Mouse (Mus musculus) midbrain, embryonic 14.5 days (tissue): Measurements from ENCODE around the gene Adgrg1. TPM values are rescaled to one million over a fixed set of nuclear protein-coding genes. Genes with fewer than 3 reads are reported as not detected.

Experiments used
- ATAC-seq: fragments of 200-750 bp; cut with Nextera tagmentation; 2 replicates; pipeline ENCODE4 v1.8.0; 2017; ENCODE audit warnings: moderate number of reproducible peaks, moderate library complexity; ENCODE audit not compliant: low FRiP score, low TSS enrichment
- DNase-seq: peaks from one replicate; pipeline ENCODE4 v3.0.0-alpha.2; 2015
- H3K27ac ChIP-seq: fragments of 300-500 bp; sonication (generic); replicated peaks from 2 replicates; pipeline ENCODE4 v1.5.1; 2014; ENCODE audit warnings: mild to moderate bottlenecking, low read depth, low read length, moderate library complexity
- H3K27me3 ChIP-seq: fragments of 300-500 bp; sonication (generic); 2 replicates; pipeline ENCODE4 v1.6.1; 2014; ENCODE audit warnings: low read length, control low read depth, mixed read lengths; ENCODE audit not compliant: control insufficient read depth, insufficient read depth
- H3K36me3 ChIP-seq: fragments of 300-500 bp; sonication (generic); 2 replicates; pipeline ENCODE4 v1.6.1; 2014; ENCODE audit warnings: low read length, control low read depth; ENCODE audit not compliant: control insufficient read depth, insufficient read depth
- H3K4me1 ChIP-seq: fragments of 300-500 bp; sonication (generic); 2 replicates; pipeline ENCODE4 v1.6.1; 2014; ENCODE audit warnings: mild to moderate bottlenecking, antibody characterized with exemption, low read length, control low read depth; ENCODE audit not compliant: control insufficient read depth, insufficient read depth
- H3K4me2 ChIP-seq: fragments of 300-500 bp; sonication (generic); 2 replicates; pipeline ENCODE4 v1.6.1; 2014; ENCODE audit warnings: mild to moderate bottlenecking, low read length, moderate library complexity
- H3K4me3 ChIP-seq: fragments of 300-500 bp; sonication (generic); replicated peaks from 2 replicates; pipeline ENCODE4 v1.5.1; 2014; ENCODE audit warnings: low read depth, low read length
- H3K9ac ChIP-seq: fragments of 300-500 bp; sonication (generic); replicated peaks from 2 replicates; pipeline ENCODE4 v1.6.1; 2014; ENCODE audit warnings: mild to moderate bottlenecking, low read length, moderate library complexity
- H3K9me3 ChIP-seq: fragments of 300-500 bp; sonication (generic); 2 replicates; pipeline ENCODE4 v1.6.1; 2016; ENCODE audit warnings: low read length, control low read depth, mixed read lengths; ENCODE audit not compliant: control insufficient read depth
- WGBS: fragments of 180-500 bp; shearing (Covaris S2); extraction: QIAGEN DNeasy Blood & Tissue Kit; methylation state at CpG from one replicate; pipeline ENCODE4 v1.1.7; 2014; 5-methylcytosine and 5-hydroxymethylcytosine counted together
- polyA plus RNA-seq: library from polyadenylated mRNA; unstranded; fragments of >200 nt; fragmentation: Nextera tagmentation; extraction: Ambion mirVana; gene quantifications from 2 replicates; pipeline ENCODE4 v1.2.1, GENCODE M21; 2014

Gene Adgrg1
- polyA plus RNA-seq, 1 experiment from 2014 or later = 165 TPM

- Histone ChIP-seq H3K36me3 (no peaks in the 10 kb centered on the region), H3K27ac (peak overlapping the region; percentile 98), H3K9me3 (no peaks in the 10 kb centered on the region), H3K4me2 (peak overlapping the region; percentile 96), H3K9ac (peak overlapping the region; percentile 90), H3K27me3 (no peaks in the 10 kb centered on the region), H3K4me1 (peaks cover 73% of the 10 kb centered on the region), H3K4me3 (peak overlapping the region; percentile 63)
- no peak for ATAC-seq
- peak; percentile 76 for DNase-seq
- WGBS = 4% methylated on average over 12 of the region's 12 CpGs
Measured at GRCm38 (mm10) chr8:94996037-94996436, 21.5 kb downstream of the Adgrg1 start.

GRCm38 (mm10) chr8:94996899-94997856 lies 22.6 kb downstream of the Adgrg1 start:
- Histone ChIP-seq H3K9ac (peak overlapping the region; percentile 90), H3K36me3 (peaks cover 3% of the 10 kb centered on the region), H3K9me3 (no peaks in the 10 kb centered on the region), H3K4me1 (peaks cover 64% of the 10 kb centered on the region), H3K27me3 (no peaks in the 10 kb centered on the region), H3K4me2 (peak overlapping the region; percentile 96), H3K27ac (peak overlapping the region; percentile 98), H3K4me3 (peak overlapping the region; percentile 63)
- ATAC-seq (no peak), DNase-seq (peak; percentile 77)
- 44% methylated on average over 6 of the region's 6 CpGs for WGBS

DNA sequence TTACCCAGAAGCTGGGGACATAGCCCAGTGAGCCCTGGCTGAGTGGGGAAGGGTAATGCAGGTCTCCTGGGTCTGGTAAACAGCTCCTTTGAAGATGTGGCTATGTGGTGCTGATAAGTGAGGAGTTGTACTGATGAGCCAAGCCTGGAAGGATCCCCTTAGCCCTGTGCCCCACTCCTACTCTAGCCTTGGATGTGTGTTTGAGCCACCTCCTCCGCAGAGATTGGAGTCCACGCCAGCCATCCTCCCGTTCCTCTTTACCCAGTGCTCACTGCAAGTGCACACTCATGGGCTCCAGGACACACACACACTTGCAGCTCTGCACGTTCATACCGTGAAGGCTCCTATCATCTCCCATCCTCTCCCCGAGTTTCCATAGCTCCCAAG lies 23.3 kb downstream of the Adgrg1 start:
- peaks cover 57% of the 10 kb centered on the region for H3K4me1 ChIP-seq
- peak overlapping the region; percentile 63 for H3K4me3 ChIP-seq
- no peaks in the 10 kb centered on the region for H3K27me3 ChIP-seq
- ATAC-seq (no peak), DNase-seq (no peak)
- H3K27ac ChIP-seq = peak overlapping the region; percentile 98
- H3K9ac ChIP-seq = peak overlapping the region; percentile 90
- H3K4me2 ChIP-seq = peak overlapping the region; percentile 96
- no peaks in the 10 kb centered on the region for H3K9me3 ChIP-seq
- H3K36me3 ChIP-seq = peaks cover 7% of the 10 kb centered on the region
- 49% methylated on average over 6 of the region's 6 CpGs for WGBS

GRCm38 (mm10) chr8:94998431-94998830 lies 23.9 kb downstream of the Adgrg1 start:
- Histone ChIP-seq H3K4me3 (peak overlapping the region; percentile 63), H3K27ac (peak overlapping the region; percentile 98), H3K4me1 (peaks cover 52% of the 10 kb centered on the region), H3K9ac (peak overlapping the region; percentile 90), H3K36me3 (peaks cover 12% of the 10 kb centered on the region), H3K4me2 (peak overlapping the region; percentile 96), H3K9me3 (no peaks in the 10 kb centered on the region), H3K27me3 (no peaks in the 10 kb centered on the region)
- WGBS = 14% methylated on average over 2 of the region's 2 CpGs
- ATAC-seq = no peak
- no peak for DNase-seq

DNA sequence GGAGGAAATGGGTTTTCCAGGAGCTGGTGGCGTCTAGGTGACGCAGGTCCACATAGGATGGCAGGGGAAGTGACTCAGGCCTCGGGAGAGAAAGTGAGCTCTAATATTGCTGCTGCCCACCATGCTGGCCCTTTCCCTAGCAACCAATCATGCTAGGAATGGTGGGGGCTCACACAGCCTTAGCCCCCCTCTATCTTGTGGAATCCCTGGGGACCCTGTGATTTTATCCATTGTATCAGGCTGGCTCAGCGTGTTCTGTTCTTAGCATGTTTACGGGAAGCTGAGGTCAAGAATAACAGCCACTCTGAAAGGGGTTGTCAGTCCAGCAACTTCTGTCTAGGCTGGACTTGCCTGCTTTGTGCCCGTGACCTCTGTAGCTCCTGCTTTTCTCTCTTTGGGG lies 24.5 kb downstream of the Adgrg1 start:
- DNase-seq (no peak), ATAC-seq (no peak)
- 20% methylated on average over 6 of the region's 6 CpGs for whole genome bisulfite sequencing
- Histone ChIP-seq H3K9me3 (no peaks in the 10 kb centered on the region), H3K36me3 (peaks cover 18% of the 10 kb centered on the region), H3K27ac (peak overlapping the region; percentile 98), H3K4me1 (peaks cover 46% of the 10 kb centered on the region), H3K4me3 (peak overlapping the region; percentile 63), H3K9ac (peak overlapping the region; percentile 90; the same call in 1 of the 2 replicates), H3K4me2 (peak overlapping the region; percentile 96), H3K27me3 (no peaks in the 10 kb centered on the region)

GRCm38 (mm10) chr8:94999956-95000355 lies 25.4 kb downstream of the Adgrg1 start:
- Histone ChIP-seq H3K27ac (peak overlapping the region; percentile 98), H3K4me3 (peak overlapping the region; percentile 63), H3K4me2 (peak overlapping the region; percentile 96), H3K9me3 (no peaks in the 10 kb centered on the region), H3K9ac (peak overlapping the region; percentile 90; the same call in 1 of the 2 replicates), H3K27me3 (no peaks in the 10 kb centered on the region), H3K36me3 (peaks cover 27% of the 10 kb centered on the region), H3K4me1 (peaks cover 46% of the 10 kb centered on the region)
- DNase-seq (no peak), ATAC-seq (no peak)
- WGBS = 17% methylated on average over 6 of the region's 6 CpGs

- H3K4me1 ChIP-seq = peaks cover 46% of the 10 kb centered on the region
- H3K27ac ChIP-seq = peak overlapping the region; percentile 98
- ATAC-seq (peak; percentile 49; the same call in 1 of the 2 replicates), DNase-seq (peak; percentile 89)
- H3K4me3 ChIP-seq = peak overlapping the region; percentile 63
- H3K27me3 ChIP-seq = no peaks in the 10 kb centered on the region
- H3K9me3 ChIP-seq = no peaks in the 10 kb centered on the region
- peak overlapping the region; percentile 96 for H3K4me2 ChIP-seq
- WGBS = 7% methylated on average over 5 of the region's 5 CpGs
- H3K36me3 ChIP-seq = peaks cover 34% of the 10 kb centered on the region
- peak overlapping the region; percentile 1; the same call in 1 of the 2 replicates for H3K9ac ChIP-seq
Measured at GRCm38 (mm10) chr8:95000684-95001083, 26.1 kb downstream of the Adgrg1 start.

- H3K36me3 ChIP-seq = peaks cover 39% of the 10 kb centered on the region
- H3K9me3 ChIP-seq = no peaks in the 10 kb centered on the region
- H3K4me3 ChIP-seq = peak overlapping the region; percentile 7; the same call in 1 of the 2 replicates
- H3K27ac ChIP-seq = peak overlapping the region; percentile 98
- ATAC-seq (no peak), DNase-seq (no peak)
- H3K27me3 ChIP-seq = no peaks in the 10 kb centered on the region
- WGBS = 64% methylated on average over 5 of the region's 5 CpGs
- peaks cover 46% of the 10 kb centered on the region for H3K4me1 ChIP-seq
- peak overlapping the region; percentile 1; the same call in 1 of the 2 replicates for H3K9ac ChIP-seq
- H3K4me2 ChIP-seq = peak overlapping the region; percentile 96
Measured at GRCm38 (mm10) chr8:95001165-95001564, 26.6 kb downstream of the Adgrg1 start.
